Mouse (Mus musculus) telencephalon, adult 2 months (tissue): ENCODE results near the gene Sppl2a.
A peak's percentile ranks its signal among the peaks of the same experiment; 100 is the strongest.
"Not testable (repeated sequence)": the region's sequence is repeated elsewhere in the genome, so short reads cannot be mapped to it uniquely, and the experiment has no call there.

Source experiments
- DNase-seq: peaks from one replicate; pipeline ENCODE4 v3.0.0-alpha.2; 2011; ENCODE audit warnings: low read depth, low spot score

The Sppl2a gene

GRCm38 (mm10) chr2:126896941-126897340 is 36.1 kb downstream of the Sppl2a start:
- no peak for DNase-seq

GRCm38 (mm10) chr2:126894245-126894644 is 38.8 kb downstream of the Sppl2a start:
- DNase-seq, result no peak

GRCm38 (mm10) chr2:126892316-126892715 is 40.7 kb downstream of the Sppl2a start:
- DNase-seq, result no peak

GRCm38 (mm10) chr2:126891743-126892142 is 41.3 kb downstream of the Sppl2a start:
- no peak for DNase-seq

- DNase-seq, result no peak
Observed at GRCm38 (mm10) chr2:126887141-126887540, 45.9 kb downstream of the Sppl2a start.

- DNase-seq, result no peak
Observed at GRCm38 (mm10) chr2:126885871-126886270, 47.2 kb downstream of the Sppl2a start.

- not testable (repeated sequence) for DNase-seq
Observed at GRCm38 (mm10) chr2:126882711-126883110, 50.3 kb downstream of the Sppl2a start.

- DNase-seq, result no peak
Observed at GRCm38 (mm10) chr2:126877991-126878390, 55.0 kb downstream of the Sppl2a start.

- peak; percentile 91 for DNase-seq
Observed at GRCm38 (mm10) chr2:126875871-126876796, 56.9 kb downstream of the Sppl2a start, which contains the start of gene Trpm7. Trpm7 (minus strand) TSS chr2:126876230.

GRCm38 (mm10) chr2:126875516-126875835 is 57.6 kb downstream of the Sppl2a start:
- peak; percentile 31 for DNase-seq

GRCm38 (mm10) chr2:126874809-126875515 is 58.1 kb downstream of the Sppl2a start:
- no peak for DNase-seq

- DNase-seq, result no peak
Observed at GRCm38 (mm10) chr2:126866301-126866700, 66.7 kb downstream of the Sppl2a start.

- DNase-seq, result no peak
Observed at GRCm38 (mm10) chr2:126865501-126866199, 67.4 kb downstream of the Sppl2a start.

GRCm38 (mm10) chr2:126865026-126865425 is 68.0 kb downstream of the Sppl2a start:
- no peak for DNase-seq

GRCm38 (mm10) chr2:126844751-126845150 is 88.3 kb downstream of the Sppl2a start:
- no peak for DNase-seq
